Mouse (Mus musculus): ENCODE data around the gene Gata3. TPM values are rescaled to one million over a fixed set of nuclear protein-coding genes. Genes with fewer than 3 reads are reported as not detected.

Gata3 gene
- polyA plus RNA-seq, 1 experiment from 2014 or later, result 4.8 TPM

GRCm38 (mm10) chr2:9871798-9872197 is 18.0 kb downstream of the Gata3 start:
- Histone ChIP-seq H3K36me3 (ENCODE audit: control insufficient read depth, insufficient read depth, low read length) (no peaks in the 10 kb centered on the region), H3K4me1 (replicated peaks; ENCODE audit: control insufficient read depth, insufficient read depth, low read length) (peaks cover 3% of the 10 kb centered on the region; the same call in 1 of the 2 replicates), H3K27ac (ENCODE audit: low read depth, low read length) (no peak overlapping the region), H3K9me3 (ENCODE audit: control insufficient read depth, low read length) (no peaks in the 10 kb centered on the region), H3K9ac (ENCODE audit: low read depth, low read length) (no peak overlapping the region), H3K27me3 (replicated peaks; ENCODE audit: control insufficient read depth, insufficient read depth, low read length) (peaks cover 39% of the 10 kb centered on the region), H3K4me2 (no peak overlapping the region; the same call in 1 of the 2 replicates), H3K4me3 (ENCODE audit: low read depth, low read length) (no peak overlapping the region)
- WGBS, result 39% methylated on average over 6 of the region's 6 CpGs
- ATAC-seq (replicated peaks; ENCODE audit: low FRiP score) (no peak), DNase-seq (ENCODE audit: low spot score) (no peak)

GRCm38 (mm10) chr2:9871141-9871716 is 18.6 kb downstream of the Gata3 start:
- Histone ChIP-seq H3K27ac (ENCODE audit: low read depth, low read length) (no peak overlapping the region), H3K9me3 (ENCODE audit: control insufficient read depth, low read length) (no peaks in the 10 kb centered on the region), H3K4me2 (no peak overlapping the region), H3K27me3 (replicated peaks; ENCODE audit: control insufficient read depth, insufficient read depth, low read length) (peaks cover 33% of the 10 kb centered on the region), H3K9ac (ENCODE audit: low read depth, low read length) (no peak overlapping the region), H3K4me1 (replicated peaks; ENCODE audit: control insufficient read depth, insufficient read depth, low read length) (peaks cover 3% of the 10 kb centered on the region; the same call in 1 of the 2 replicates), H3K36me3 (ENCODE audit: control insufficient read depth, insufficient read depth, low read length) (no peaks in the 10 kb centered on the region), H3K4me3 (ENCODE audit: low read depth, low read length) (no peak overlapping the region)
- no peak for DNase-seq (ENCODE audit: low spot score)
- no peak for ATAC-seq (replicated peaks; ENCODE audit: low FRiP score)
- WGBS, result 16% methylated on average over 4 of the region's 4 CpGs

GRCm38 (mm10) chr2:9867092-9867825 is 22.6 kb downstream of the Gata3 start:
- Histone ChIP-seq H3K9me3 (ENCODE audit: control insufficient read depth, low read length) (no peaks in the 10 kb centered on the region), H3K4me2 (no peak overlapping the region), H3K36me3 (ENCODE audit: control insufficient read depth, insufficient read depth, low read length) (no peaks in the 10 kb centered on the region), H3K9ac (ENCODE audit: low read depth, low read length) (no peak overlapping the region), H3K27me3 (replicated peaks; ENCODE audit: control insufficient read depth, insufficient read depth, low read length) (peaks cover 4% of the 10 kb centered on the region; the same call in 1 of the 2 replicates), H3K27ac (ENCODE audit: low read depth, low read length) (no peak overlapping the region), H3K4me3 (ENCODE audit: low read depth, low read length) (no peak overlapping the region), H3K4me1 (replicated peaks; ENCODE audit: control insufficient read depth, insufficient read depth, low read length) (no peaks in the 10 kb centered on the region; the same call in 1 of the 2 replicates)
- no peak for ATAC-seq (replicated peaks; ENCODE audit: low FRiP score)
- DNase-seq (ENCODE audit: low spot score), result no peak
- WGBS, result 44% methylated on average over 12 of the region's 12 CpGs

DNA sequence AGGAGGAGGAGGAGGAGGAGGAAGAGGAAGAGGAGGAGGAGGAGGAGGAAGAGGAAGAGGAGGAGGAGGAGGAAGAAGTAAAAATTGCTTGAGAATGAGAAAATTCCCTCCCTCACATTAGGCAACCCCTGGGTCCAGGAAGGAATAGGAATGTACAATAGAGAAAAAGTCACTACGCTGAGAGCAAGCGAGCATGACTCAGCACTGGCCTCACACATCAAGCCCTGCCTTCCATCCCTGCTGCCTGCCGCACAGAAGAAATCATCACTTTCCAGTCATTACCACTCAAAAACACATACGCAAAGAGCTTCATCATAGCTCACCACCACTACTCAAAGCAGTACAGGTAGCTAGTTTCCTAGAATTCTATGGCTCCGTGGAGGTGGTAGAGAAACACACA is 29.1 kb downstream of the Gata3 start:
- Histone ChIP-seq H3K9ac (ENCODE audit: low read depth, low read length) (no peak overlapping the region), H3K9me3 (ENCODE audit: control insufficient read depth, low read length) (no peaks in the 10 kb centered on the region), H3K27ac (ENCODE audit: low read depth, low read length) (no peak overlapping the region), H3K4me2 (no peak overlapping the region), H3K36me3 (ENCODE audit: control insufficient read depth, insufficient read depth, low read length) (no peaks in the 10 kb centered on the region), H3K4me3 (ENCODE audit: low read depth, low read length) (no peak overlapping the region), H3K27me3 (replicated peaks; ENCODE audit: control insufficient read depth, insufficient read depth, low read length) (no peaks in the 10 kb centered on the region), H3K4me1 (replicated peaks; ENCODE audit: control insufficient read depth, insufficient read depth, low read length) (no peaks in the 10 kb centered on the region)
- WGBS, result 66% methylated on average over 5 of the region's 5 CpGs
- ATAC-seq (replicated peaks; ENCODE audit: low FRiP score), result no peak
- no peak for DNase-seq (ENCODE audit: low spot score)

- no peaks in the 10 kb centered on the region for H3K4me1 ChIP-seq (replicated peaks; ENCODE audit: control insufficient read depth, insufficient read depth, low read length)
- no peaks in the 10 kb centered on the region for H3K9me3 ChIP-seq (ENCODE audit: control insufficient read depth, low read length)
- H3K27me3 ChIP-seq (replicated peaks; ENCODE audit: control insufficient read depth, insufficient read depth, low read length), result no peaks in the 10 kb centered on the region
- H3K4me3 ChIP-seq (ENCODE audit: low read depth, low read length), result no peak overlapping the region
- WGBS, result 61% methylated on average over 4 of the region's 4 CpGs
- H3K36me3 ChIP-seq (ENCODE audit: control insufficient read depth, insufficient read depth, low read length), result no peaks in the 10 kb centered on the region
- DNase-seq (ENCODE audit: low spot score), result no peak
- H3K9ac ChIP-seq (ENCODE audit: low read depth, low read length), result no peak overlapping the region
- no peak overlapping the region for H3K27ac ChIP-seq (ENCODE audit: low read depth, low read length)
- H3K4me2 ChIP-seq, result no peak overlapping the region
- ATAC-seq (replicated peaks; ENCODE audit: low FRiP score), result no peak
These were observed 34.0 kb downstream of the Gata3 start for GRCm38 (mm10) chr2:9855861-9856260.

GRCm38 (mm10) chr2:9852851-9853576 is 36.8 kb downstream of the Gata3 start:
- H3K27me3 ChIP-seq (replicated peaks; ENCODE audit: control insufficient read depth, insufficient read depth, low read length), result no peaks in the 10 kb centered on the region
- H3K4me2 ChIP-seq, result no peak overlapping the region
- 63% methylated on average over 13 of the region's 13 CpGs for WGBS
- H3K27ac ChIP-seq (ENCODE audit: low read depth, low read length), result no peak overlapping the region
- H3K9ac ChIP-seq (ENCODE audit: low read depth, low read length), result no peak overlapping the region
- H3K36me3 ChIP-seq (ENCODE audit: control insufficient read depth, insufficient read depth, low read length), result no peaks in the 10 kb centered on the region
- no peaks in the 10 kb centered on the region for H3K4me1 ChIP-seq (replicated peaks; ENCODE audit: control insufficient read depth, insufficient read depth, low read length)
- H3K4me3 ChIP-seq (ENCODE audit: low read depth, low read length), result no peak overlapping the region
- DNase-seq (ENCODE audit: low spot score), result no peak
- ATAC-seq (replicated peaks; ENCODE audit: low FRiP score), result no peak
- H3K9me3 ChIP-seq (ENCODE audit: control insufficient read depth, low read length), result no peaks in the 10 kb centered on the region

DNA sequence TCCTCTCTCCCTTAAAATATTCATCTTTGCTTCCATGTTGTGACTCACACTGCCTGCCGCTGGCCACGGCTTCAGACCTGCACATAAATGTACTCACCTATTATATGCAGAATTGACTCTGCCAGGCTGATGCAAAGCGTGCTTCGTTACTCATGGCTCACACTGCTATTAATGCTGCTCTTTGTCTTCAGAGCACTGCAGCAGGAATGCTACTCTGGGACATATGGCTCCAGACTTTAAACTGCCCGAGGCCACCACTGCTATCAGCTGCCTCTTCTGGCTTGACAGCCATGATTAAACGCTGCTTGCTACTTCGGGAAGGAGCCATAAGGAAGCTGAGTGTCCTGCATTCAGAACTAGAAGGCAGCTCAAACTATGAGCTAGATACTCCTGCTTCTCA is 54.6 kb downstream of the Gata3 start:
- Histone ChIP-seq H3K4me3 (ENCODE audit: low read depth, low read length) (no peak overlapping the region), H3K36me3 (ENCODE audit: control insufficient read depth, insufficient read depth, low read length) (no peaks in the 10 kb centered on the region), H3K9me3 (ENCODE audit: control insufficient read depth, low read length) (no peaks in the 10 kb centered on the region), H3K4me2 (no peak overlapping the region), H3K27ac (ENCODE audit: low read depth, low read length) (no peak overlapping the region), H3K4me1 (replicated peaks; ENCODE audit: control insufficient read depth, insufficient read depth, low read length) (no peaks in the 10 kb centered on the region), H3K9ac (ENCODE audit: low read depth, low read length) (no peak overlapping the region), H3K27me3 (replicated peaks; ENCODE audit: control insufficient read depth, insufficient read depth, low read length) (no peaks in the 10 kb centered on the region)
- no peak for DNase-seq (ENCODE audit: low spot score)
- ATAC-seq (replicated peaks; ENCODE audit: low FRiP score), result no peak
- 65% methylated on average over 7 of the region's 7 CpGs for WGBS

DNA sequence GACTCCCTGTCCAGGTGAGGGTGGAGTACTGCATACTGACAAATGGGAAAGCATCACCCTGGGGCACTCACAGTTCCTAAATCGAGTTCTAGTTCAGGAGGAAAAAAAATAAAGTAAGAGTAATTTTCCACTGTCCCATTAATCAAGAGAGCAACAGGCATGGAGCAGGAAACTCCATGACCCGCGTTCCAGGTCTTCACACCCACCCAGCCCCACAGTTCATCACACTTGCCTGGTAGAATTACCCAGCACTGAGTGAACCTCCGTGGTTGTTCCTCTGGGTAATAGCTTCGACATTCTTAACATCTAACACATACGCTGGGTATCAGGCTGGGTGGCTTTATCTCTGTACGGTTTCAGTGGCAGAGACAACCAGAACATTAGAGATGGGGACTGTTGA is 56.1 kb downstream of the Gata3 start:
- no peak overlapping the region for H3K9ac ChIP-seq (ENCODE audit: low read depth, low read length)
- 62% methylated on average over 7 of the region's 7 CpGs for WGBS
- no peak overlapping the region for H3K4me2 ChIP-seq
- H3K4me1 ChIP-seq (replicated peaks; ENCODE audit: control insufficient read depth, insufficient read depth, low read length), result no peaks in the 10 kb centered on the region
- H3K36me3 ChIP-seq (ENCODE audit: control insufficient read depth, insufficient read depth, low read length), result no peaks in the 10 kb centered on the region
- H3K4me3 ChIP-seq (ENCODE audit: low read depth, low read length), result no peak overlapping the region
- H3K9me3 ChIP-seq (ENCODE audit: control insufficient read depth, low read length), result no peaks in the 10 kb centered on the region
- no peak overlapping the region for H3K27ac ChIP-seq (ENCODE audit: low read depth, low read length)
- no peak for ATAC-seq (replicated peaks; ENCODE audit: low FRiP score)
- no peak for DNase-seq (ENCODE audit: low spot score)
- H3K27me3 ChIP-seq (replicated peaks; ENCODE audit: control insufficient read depth, insufficient read depth, low read length), result no peaks in the 10 kb centered on the region

All from liver, embryonic 11.5 days (tissue).